Mouse (Mus musculus): Measurements from ENCODE around the gene Iqca.

- no peak for TF ChIP-seq TAL1 (IDR thresholded peaks at IDR 0.05; ENCODE audit: low read length)
- TF ChIP-seq GATA1 (IDR thresholded peaks at IDR 0.05; ENCODE audit: low read length): no peak
Observed at GRCm38 (mm10) chr1:90120706-90121105, 32.5 kb downstream of the Iqca start.

Measured in erythroblast, embryonic 14.5 days (primary cell).